Mouse (Mus musculus): ENCODE measurements at regions not wholly inside any gene's neighbourhood (a gene's known extent, or its start where the extent isn't known, plus 50 kb on each side); places are given as distances from the start of the nearest gene placed in this dataset.

DNA sequence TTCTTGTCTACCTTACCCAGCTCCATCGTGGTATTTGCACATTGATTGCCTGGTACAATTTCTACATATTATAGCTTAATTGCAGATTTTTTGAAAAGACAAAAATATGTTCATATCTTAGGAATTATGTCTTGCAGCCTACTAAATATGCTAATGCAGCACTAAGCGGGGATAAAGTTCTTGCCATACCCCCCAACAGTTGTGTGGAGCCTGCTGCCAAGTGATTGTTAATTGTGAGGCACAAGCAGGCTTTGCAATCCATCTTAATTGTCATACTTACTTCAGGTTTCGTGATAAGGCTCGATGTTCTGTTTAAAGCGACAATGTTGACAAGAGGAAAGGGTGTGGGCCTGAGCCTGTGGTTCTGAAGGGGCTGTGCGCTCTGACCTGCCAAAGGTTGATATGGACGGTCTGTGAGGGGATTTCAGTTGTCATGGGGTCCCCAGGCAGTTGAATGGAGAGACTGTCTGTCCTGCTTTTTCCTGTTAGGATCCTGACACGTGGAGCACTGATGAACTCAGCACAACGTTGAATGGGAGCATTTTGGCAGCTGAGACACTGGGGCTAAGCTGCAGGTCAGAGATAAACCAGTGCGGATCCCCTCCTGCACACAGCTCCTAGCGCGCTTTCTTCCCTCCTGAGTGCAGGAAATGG lies 54.5 kb upstream of the Zeb2 start:
- no peak for TF ChIP-seq EP300 (IDR thresholded peaks at IDR 0.05; ENCODE audit: low read depth)
- TF ChIP-seq CTCF (IDR thresholded peaks at IDR 0.05; ENCODE audit: low read depth): no peak
